Mouse (Mus musculus) CD8-positive naive resting alpha-beta T cell, adult 57 days (primary cell): ENCODE data around the gene Ruvbl2. TPM values are rescaled to one million over a fixed set of nuclear protein-coding genes. Genes with fewer than 3 reads are reported as not detected.

Experiments used
- total RNA-seq: library from RNA; stranded (reverse); gene quantifications from one replicate; pipeline ENCODE4 v1.2.4, GENCODE M21; 2023

Gene Ruvbl2
- total RNA-seq: 51.4 TPM

DNA sequence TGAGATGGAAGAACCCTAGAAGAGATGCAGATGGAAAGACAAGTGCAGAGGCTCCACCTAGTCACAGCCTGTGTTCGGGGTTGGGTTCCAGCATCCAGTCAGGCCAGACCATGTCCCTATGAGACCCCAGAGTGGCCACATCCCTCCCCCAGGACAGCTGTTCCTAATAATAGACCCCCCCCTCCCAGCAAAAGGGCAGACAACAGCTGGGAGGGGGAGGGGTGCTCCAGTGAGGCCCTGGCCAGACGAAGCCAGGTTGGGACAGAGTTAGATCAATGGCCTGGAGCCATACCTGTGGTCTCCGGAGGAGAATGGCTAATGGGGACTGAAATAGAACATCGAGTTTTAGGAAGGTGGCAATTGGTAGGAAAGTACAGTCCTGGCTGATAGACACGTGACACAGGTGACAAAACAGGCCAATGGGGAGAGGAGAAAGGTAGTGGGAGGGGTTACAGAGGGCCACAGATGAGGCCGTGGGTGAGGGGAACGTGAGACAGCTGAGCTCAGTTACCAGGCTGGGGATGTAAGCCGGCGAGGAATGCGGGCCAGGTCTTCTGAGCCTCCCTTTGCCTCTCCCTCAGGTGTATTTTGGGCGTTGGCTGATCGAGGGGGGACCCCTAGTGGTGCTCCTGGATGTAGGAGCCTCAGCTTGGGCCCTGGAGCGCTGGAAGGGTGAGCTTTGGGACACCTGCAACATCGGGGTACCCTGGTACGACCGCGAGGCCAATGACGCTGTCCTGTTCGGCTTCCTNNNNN is at the start of gene Ruvbl2:
Gene Ruvbl2, minus strand, starts transcription at position 576 of the 756 bp plus-strand sequence.

DNA sequence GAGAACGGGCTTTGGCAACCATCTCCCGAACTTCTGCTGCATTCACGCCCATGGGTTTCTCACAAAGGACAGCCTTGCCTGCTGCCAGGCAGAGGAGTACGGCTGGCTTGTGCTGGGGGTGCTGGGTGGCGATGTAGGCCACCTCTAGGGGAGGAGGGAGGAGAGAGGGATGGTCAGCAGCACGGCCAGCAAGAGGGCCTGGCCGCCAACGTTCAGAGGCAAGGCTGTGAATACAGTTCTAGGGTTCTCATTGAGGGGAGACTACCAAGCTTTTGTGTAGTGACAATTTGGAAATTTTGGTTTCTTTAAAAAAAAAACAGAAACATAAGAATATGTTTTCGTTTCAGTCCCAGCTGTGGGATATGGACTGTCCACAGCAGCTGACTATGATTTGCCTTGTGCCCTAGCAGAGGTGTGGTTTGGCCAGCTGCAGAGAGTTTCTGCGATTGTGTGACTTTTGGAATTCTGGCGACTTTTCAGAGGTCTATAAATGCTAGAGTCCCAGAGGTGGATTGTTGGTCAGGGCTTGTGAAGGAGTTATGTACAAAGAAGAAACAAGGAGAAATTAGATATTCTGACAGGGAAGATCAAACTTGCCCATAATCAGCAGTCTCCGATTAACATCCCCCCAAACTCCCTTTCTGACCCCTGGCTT is 49.0 kb upstream of the Ruvbl2 start, which contains the start of gene Gm45808:
Gene Gm45808, minus strand, starts transcription at position 51 of the 655 bp plus-strand sequence.

DNA sequence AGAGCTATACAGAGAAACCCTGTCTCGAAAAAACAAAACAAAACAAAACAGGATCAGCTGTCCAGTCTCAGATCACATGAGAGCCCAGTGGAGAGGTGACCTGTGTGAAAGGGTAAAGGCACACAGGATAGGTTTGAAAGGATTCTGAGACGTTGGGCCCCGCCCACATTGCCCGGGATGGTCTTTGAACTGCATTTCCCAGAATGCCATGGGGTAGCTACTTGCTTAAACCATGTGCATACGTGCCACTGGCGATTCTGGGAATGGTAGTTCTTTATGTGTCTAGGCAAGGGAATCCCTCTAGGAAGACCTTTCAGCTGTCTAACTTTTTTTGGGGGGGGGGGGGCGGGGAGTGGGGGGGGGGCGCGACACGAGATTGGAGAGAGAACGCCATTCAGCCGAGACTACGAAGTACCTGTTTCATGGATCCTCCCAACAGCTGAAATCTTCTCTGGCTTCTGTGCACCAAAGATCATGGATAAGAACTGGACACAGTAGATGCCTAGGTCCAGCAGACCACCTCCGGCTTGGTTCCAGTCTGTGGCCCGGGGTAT is 43.6 kb upstream of the Ruvbl2 start, which contains the start of gene Tulp2:
Gene Tulp2, plus strand, starts transcription at position 504 of the 554 bp plus-strand sequence.

DNA sequence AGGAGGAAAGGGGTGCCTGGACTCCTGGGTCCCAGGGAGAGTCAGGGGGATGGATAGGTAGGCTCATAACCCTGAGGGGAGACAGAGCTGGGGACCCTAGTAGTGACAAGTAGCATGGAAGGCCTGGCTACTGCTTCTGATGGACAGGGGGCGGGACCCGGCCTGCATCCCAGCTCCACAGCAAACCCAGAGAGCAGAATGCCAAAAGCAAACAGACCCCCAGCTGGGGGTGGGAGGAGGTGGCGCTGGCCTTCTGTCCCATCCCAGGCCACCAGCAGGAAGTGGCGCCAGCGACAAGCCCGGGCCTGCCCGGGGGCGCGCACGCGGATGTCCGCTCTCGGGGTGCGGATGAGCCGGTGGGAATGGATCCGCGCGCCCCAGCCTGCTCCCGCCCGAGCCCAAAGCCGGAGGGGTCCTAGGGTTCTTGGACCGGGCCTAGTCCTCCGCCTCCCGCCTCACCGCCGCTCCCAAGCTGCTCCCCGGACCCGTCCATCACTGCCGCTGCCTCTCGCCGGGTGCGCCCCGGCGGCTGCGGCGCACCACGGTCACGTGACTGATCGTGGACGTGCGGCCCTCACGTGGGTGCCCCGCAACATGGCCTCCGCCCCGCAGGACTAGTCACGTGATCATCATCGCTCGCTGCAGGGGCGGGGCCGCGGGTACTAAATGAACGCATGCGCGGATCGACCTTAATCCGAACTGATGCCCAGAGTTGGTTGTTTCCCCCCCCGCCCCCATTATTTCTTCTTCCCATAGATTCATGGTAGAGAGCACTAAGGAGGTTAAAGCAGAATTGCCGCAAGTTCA is 28.6 kb upstream of the Ruvbl2 start, which contains the start of gene Bax:
Gene Bax, minus strand, starts transcription at position 616 of the 807 bp plus-strand sequence.

DNA sequence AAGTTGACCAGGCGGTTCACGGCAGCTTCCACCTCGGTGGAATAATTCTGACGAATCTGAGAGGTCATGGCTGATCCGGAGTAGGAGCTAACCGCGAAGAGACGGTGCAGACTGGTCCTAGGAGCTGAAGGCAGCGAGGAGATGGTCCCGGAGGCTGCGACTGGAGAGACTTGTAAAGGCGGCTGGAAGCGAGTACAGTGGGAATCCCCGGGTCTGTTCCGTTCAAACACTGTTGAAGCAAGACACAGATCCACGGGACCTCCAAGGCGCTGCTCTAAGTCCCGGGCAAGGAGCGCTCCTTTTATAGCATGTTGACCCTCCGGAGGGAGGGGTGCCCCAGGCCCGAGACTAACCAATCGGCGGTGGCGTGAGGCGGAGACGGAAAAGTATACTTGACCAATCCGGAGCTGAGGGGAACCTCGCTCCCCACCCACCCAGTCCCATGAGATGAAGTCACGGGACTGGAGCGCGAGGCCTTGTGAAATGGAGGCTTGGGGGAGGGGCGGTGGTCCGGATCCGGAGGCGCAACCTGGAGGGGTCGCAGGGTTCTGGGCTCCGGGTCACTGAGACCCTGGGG is 21.8 kb upstream of the Ruvbl2 start, which contains the start of gene Ftl1:
Gene Ftl1, minus strand, starts transcription at position 321 of the 577 bp plus-strand sequence.

DNA sequence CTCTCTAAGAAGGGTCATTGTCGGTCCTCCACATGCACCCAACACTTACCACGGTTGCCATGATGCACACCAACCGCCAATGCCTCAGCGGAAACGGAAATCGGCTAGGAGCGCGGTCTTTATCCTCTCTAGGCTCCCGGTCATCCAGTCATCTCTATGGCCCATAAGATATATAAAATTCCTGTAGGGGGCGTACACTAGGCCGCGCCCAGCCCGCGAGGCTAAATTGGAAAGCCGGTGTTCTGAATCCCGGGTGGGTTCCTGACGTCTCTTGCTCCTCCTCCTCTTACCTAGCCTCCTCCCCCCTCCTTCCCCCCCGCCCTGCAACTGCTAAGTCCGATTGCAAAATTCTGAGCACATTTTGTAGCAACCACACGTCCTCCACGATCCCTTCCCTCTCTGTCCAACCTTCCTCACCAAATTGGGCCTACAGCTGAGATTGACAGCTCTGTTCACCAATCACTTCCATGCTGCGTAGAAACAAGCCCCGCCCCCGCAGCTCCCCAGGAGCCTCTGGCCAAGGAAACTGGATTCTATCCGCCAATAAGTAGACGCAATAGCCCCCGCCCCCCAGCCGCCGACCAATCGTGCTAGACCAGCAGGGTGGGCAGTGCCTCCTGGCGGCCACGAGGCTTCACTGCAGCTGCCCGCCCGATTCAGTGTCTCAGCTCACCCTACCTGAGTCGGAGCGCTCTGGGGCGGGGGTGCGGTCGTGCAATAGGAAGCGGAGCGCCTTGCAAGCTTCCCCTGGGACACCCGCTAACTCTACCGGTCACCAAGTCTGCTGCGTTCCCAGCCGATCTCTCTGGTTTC is 3.5 kb downstream of the Ruvbl2 start, which contains the start of gene Gys1:
Gene Gys1, plus strand, starts transcription at position 642 of the 813 bp plus-strand sequence.

DNA sequence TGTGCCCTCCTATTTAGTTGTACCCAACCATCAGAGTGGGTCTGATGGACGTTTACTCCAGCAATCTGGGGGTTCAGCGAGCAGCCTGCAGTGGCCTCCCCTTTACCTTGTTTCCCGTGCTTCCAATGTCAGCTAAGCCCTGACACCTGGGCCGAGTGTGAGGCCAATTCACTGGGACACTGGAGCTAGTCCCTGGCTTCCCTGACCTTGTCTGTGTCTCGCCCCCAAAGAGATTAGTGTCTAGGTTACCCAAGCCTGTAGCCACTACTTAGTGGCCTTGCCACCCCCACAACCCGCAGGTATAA is 17.3 kb downstream of the Ruvbl2 start, which contains the start of gene Lhb:
Gene Lhb, plus strand, starts transcription at position 206 of the 305 bp plus-strand sequence.

DNA sequence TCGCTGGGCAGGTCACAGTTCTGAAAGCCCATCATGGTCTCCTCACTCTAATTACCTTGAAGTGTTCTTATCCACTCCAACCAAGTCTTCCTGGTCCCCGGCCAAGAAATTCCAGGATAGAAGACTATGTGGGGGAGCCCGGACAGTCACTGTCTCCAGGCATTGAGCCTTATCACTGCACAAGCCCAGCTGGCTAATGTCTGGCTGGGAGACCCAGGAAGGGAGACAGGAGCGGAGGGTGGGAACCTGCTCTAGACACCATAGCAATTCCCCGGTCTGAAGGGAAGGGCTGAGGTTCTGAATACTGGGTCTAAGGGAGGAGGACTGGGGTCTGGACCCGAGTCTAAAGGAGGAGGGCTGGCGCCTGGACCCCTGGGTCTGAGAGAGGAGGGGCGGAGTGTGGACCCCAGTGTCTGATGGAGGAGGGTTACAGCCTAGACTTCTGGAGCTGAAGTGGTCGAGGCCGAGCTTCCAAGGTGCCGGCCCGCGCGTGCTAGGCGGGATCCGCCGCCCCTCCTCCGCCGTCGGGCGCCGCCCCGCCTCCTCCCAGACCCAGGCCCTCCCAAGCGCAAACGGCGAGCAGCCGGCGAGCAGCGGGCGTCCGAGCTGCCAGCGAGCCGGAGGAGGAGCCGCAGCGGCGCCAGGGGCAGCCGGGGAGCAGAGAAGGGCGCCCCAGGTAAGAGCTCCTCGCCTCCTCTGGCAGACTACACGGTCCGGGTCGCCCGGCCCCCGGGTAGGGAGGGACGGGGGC is 24.6 kb downstream of the Ruvbl2 start, which contains the start of gene Ntf5:
Gene Ntf5, plus strand, starts transcription at position 583 of the 751 bp plus-strand sequence.

DNA sequence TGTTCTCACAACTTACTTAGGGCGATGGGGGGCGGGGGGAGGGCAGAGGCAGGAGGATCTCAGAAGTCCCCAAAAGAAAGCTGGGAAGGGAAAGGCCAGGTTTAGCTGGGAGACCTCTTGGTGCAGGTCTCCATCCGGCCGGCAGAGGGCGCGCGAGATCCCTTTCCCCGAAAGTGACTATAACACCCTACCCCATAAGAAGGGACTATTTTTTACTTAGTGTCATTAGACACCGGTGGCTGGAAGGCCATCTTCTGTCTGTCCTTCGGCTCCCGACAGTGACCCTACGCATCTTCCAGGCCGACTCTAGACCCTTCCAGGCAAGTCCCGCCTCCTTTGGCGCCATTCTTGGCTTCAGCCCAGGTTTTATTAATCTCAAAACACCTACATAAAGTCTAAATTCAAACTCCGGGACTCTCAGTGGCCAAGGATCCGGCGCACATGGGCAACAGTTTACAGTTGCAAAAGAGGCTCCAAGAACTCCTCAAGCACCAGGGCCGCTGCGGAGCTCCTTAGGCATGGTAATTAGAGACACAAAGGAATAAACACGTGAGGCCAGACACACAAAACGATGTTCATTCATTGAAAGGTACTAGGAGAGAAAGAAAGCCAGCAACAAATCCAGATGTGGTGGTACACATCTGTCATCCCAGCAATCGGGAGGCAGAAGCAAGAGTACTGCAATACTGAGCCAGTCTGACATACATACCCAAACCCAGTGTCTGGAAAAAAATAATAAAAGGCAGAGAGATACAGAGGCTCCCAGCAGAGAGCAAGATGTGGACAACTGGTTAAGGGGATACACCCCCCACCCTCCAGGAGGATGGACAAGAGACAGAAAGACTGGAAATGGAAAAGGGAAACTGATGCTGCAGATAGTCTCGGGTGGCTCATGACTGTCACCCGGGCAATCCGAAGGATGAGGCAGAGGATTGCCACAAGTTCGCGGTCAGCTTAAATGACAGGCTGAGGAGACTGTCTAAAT is 32.5 kb downstream of the Ruvbl2 start, which contains the start of gene Kcna7:
Gene Kcna7, plus strand, starts transcription at position 563 of the 985 bp plus-strand sequence.

DNA sequence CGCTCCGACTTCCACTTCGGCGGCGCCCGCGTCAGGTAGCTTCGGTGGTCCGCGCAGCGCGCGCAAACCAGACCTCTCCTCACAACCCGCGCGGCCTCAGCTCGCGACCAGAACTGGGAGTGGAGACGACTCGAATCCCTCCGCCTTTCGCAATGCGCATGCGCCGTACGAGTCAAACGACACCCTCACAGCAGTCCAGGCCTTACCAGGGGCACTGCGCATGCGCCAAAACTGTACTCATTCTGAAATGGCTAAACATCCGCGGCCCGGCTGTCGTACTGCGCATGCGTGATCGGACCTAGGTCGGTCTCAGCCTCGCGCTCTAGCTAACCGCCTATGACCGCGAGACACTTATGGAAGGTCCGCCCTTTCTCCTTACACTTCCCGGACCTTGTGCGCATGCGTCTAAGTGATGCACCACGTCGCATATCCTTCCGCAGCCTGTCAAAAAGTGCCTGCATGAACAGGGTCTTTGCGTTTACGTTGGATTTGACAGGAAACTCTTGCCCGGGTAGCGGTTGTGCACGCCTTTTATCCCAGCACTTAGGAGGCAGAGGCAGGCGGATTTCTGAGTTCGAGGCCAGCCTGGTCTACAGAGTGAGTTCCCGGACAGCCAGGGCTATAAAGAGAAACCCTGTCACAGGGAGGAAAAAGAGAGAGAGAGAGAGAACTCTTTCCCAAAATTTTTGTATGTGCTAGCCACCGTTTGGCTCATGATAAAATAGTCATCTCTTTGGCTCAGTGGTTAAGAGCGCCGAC is 42.1 kb downstream of the Ruvbl2 start, which contains the start of gene Snrnp70:
Gene Snrnp70, minus strand, starts transcription at position 165 of the 759 bp plus-strand sequence.

Other genes with a start within 250 kb of the Ruvbl2 start
- gene Ccdc155, start 233.2 kb downstream of the Ruvbl2 start, total RNA-seq: 0.83 TPM
- not detected for gene Dkkl1, start 225.9 kb downstream of the Ruvbl2 start, total RNA-seq
- gene Tead2, start 222.3 kb downstream of the Ruvbl2 start, total RNA-seq: not detected
- gene Cd37, start 199.0 kb downstream of the Ruvbl2 start, total RNA-seq: 321 TPM
- gene Slc6a16, start 197.0 kb downstream of the Ruvbl2 start, total RNA-seq: not detected
- gene Slc6a21, start 160.6 kb downstream of the Ruvbl2 start, total RNA-seq: not detected
- 7.7 TPM for gene Trpm4, start 104.3 kb downstream of the Ruvbl2 start, total RNA-seq
- gene Hrc, start 102.8 kb downstream of the Ruvbl2 start, total RNA-seq: not detected
- gene Ppfia3, start 71.1 kb downstream of the Ruvbl2 start, total RNA-seq: 0.21 TPM
- 1.3 TPM for gene Lin7b, start 67.5 kb downstream of the Ruvbl2 start, total RNA-seq
- gene Snrnp70, start 42.4 kb downstream of the Ruvbl2 start, total RNA-seq: 624 TPM
- gene Kcna7, start 32.4 kb downstream of the Ruvbl2 start, total RNA-seq: not detected
- not detected for gene Ntf5, start 24.4 kb downstream of the Ruvbl2 start, total RNA-seq
- not detected for gene Lhb, start 17.3 kb downstream of the Ruvbl2 start, total RNA-seq
- 10.5 TPM for gene Gys1, start 3.3 kb downstream of the Ruvbl2 start, total RNA-seq
- gene Ftl1, start 21.8 kb upstream of the Ruvbl2 start, total RNA-seq: 405 TPM
- 82.1 TPM for gene Bax, start 28.8 kb upstream of the Ruvbl2 start, total RNA-seq
- gene Tulp2, start 43.8 kb upstream of the Ruvbl2 start, total RNA-seq: not detected
- not detected for gene Gm45808, start 48.7 kb upstream of the Ruvbl2 start, total RNA-seq
- 1.1 TPM for gene Dhdh, start 50.7 kb upstream of the Ruvbl2 start, total RNA-seq
- 78.1 TPM for gene Nucb1, start 72.3 kb upstream of the Ruvbl2 start, total RNA-seq
- 996 TPM for gene Ppp1r15a, start 88.2 kb upstream of the Ruvbl2 start, total RNA-seq
- gene Plekha4, start 88.2 kb upstream of the Ruvbl2 start, total RNA-seq: 0.77 TPM
- not detected for gene Hsd17b14, start 116.8 kb upstream of the Ruvbl2 start, total RNA-seq
- 29.1 TPM for gene Bcat2, start 132.1 kb upstream of the Ruvbl2 start, total RNA-seq
- not detected for gene Fgf21, start 177.4 kb upstream of the Ruvbl2 start, total RNA-seq
- gene Fut1, start 179.2 kb upstream of the Ruvbl2 start, total RNA-seq: 0.18 TPM
- gene Izumo1, start 183.7 kb upstream of the Ruvbl2 start, total RNA-seq: 0.28 TPM
- gene Rasip1, start 189.4 kb upstream of the Ruvbl2 start, total RNA-seq: 0.52 TPM
- not detected for gene Mamstr, start 201.9 kb upstream of the Ruvbl2 start, total RNA-seq
- not detected for gene Fut2, start 228.3 kb upstream of the Ruvbl2 start, total RNA-seq
- not detected for gene Ntn5, start 245.9 kb upstream of the Ruvbl2 start, total RNA-seq